Mouse (Mus musculus): ENCODE measurements around the gene Fgfrl1. TPM values are rescaled to one million over a fixed set of nuclear protein-coding genes. Genes with fewer than 3 reads are reported as not detected.

The Fgfrl1 gene
- 10 to 100 TPM; 16.9 to 28.0 TPM for total RNA-seq (2021)
- long read RNA-seq, experiment 1, transcript Fgfrl1-201 (7 exons, 2,329 nt) = major isoform, 13 of 20 reads
- long read RNA-seq, experiment 1, partial matches to known transcripts = 2 of 20 reads
- long read RNA-seq, experiment 1, other reads (novel, unspliced or antisense) = 5 of 20 reads
- long read RNA-seq, experiment 2, transcript Fgfrl1-201 (7 exons, 2,329 nt) = major isoform, 13 of 24 reads
- long read RNA-seq, experiment 2, partial matches to known transcripts = 2 of 24 reads
- long read RNA-seq, experiment 2, other reads (novel, unspliced or antisense) = 8 of 24 reads

DNA sequence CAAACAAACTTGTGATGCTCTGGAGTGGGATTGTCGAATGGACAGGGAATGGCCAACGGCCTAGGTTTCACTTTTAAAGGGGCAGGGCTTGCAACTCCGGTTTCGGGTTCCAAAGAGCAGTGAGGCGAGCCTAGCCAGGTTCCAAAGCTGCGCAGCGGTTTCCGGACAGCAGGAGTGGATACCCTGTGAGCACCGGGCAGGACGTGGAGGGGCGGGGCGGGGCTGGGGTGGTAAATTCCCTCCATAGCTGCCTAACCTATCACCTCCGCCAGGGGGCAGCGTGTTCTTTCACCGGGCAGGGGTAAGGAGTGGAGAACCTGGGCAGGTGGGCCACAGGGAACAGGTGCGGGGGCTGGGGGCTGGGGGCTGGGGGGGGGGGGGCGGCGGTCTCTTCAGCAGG, at the start of gene Fgfrl1:
TSS of gene Fgfrl1 (plus strand) at position 112 of the 400 bp plus-strand sequence.
- DNase-seq (ENCODE audit: low spot score in 2 of 2) = no peak

DNA sequence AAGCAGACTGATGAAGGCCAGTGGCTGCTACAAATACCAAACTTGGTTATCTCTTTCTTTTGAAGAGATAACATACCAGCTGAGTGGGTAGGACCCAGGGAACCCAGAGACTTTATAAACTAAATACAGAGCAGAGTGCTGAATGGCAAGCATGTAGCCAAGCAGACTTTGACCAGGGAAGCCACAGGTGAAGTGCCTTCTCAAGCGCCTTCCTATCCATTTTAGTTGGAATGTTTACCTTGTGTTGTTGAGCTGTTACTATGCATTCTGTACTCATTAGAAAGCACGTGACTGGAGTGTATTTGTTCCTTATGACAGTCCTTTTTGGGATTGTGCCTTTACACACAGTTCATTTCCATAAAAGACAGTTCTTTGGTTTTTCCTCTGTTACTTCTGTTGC, 48.5 kb upstream of the Fgfrl1 start:
- DNase-seq (ENCODE audit: low spot score in 2 of 2) = no peak

DNA sequence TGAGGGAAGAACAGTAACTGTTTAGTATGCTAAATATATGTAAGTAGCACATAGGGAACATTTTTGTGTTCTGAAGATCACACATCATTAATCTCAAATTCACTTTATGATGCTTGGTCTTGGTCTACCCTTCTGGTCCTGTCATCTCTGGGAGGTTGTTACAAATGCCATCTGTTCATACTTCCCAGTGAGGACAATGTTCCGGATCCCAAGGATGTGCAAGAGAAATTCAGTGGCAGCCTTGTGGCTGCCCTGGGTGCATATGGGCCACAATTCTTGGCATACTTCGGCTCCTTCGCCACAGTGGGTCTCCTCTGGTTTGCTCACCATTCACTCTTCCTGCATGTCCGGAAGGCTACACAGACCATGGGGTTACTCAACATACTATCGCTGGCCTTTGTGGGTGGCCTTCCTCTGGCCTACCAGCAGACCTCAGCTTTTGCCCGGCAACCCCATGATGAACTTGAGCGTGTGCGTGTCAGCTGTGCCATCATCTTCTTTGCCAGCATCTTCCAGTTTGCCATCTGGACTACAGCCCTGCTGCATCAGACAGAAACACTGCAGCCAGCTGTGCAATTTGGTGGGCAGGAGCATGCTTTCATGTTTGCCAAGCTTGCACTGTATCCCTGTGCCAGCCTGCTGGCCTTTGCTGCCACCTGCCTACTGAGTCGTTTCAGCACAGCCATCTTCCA, 46.4 kb upstream of the Fgfrl1 start:
- DNase-seq (ENCODE audit: low spot score in 2 of 2) = no peak

DNA sequence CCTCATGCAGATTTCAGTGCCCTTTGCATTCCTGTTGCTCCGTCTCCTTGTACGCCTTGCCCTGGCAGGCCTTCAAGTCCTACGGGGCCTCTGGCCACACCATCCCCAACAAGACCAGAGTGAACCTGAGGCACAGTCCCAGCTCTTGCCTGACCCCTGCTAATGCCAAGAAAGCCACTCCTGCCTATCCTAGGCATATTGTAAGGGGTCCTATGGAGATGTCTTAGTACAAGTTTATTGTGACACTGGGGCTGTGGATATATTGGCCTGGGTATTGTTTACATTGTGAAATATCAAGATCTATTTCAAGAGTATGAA, 45.9 kb upstream of the Fgfrl1 start:
- DNase-seq (ENCODE audit: low spot score in 2 of 2) = no peak

GRCm38 (mm10) chr5:108647311-108647710, 44.9 kb upstream of the Fgfrl1 start:
- no peak for DNase-seq (ENCODE audit: low spot score in 2 of 2)

DNA sequence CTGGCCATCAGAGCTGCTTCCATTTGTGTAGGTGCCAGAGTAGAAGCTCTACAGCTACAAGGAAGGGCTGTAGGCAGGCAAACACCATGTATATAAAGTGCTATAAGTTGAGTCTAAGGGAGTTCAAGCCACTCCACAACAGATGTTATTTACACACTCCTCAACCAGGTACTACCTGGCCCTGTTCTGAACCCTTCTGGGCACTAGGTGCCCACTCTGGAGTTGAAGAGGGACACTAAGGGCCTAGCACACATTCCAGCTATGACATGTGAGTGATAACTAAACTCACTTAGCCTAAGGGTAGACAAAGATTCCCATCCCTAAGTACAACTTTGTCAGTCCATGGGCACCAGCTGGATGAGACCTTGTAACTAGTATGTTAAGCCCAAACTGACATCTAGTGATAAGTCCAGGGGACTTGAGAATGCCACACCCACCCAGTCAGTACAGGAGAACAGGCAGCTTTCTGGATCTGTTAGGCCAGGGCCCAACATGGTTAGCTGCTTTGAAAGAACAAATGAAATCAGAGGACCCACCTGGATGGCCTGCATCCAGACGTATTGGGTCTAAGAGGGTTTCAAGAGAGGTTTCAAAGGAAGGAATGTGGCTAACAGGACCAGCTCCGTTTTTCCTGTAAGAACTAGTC, 44.2 kb upstream of the Fgfrl1 start:
- DNase-seq (ENCODE audit: low spot score in 2 of 2) = no peak

DNA sequence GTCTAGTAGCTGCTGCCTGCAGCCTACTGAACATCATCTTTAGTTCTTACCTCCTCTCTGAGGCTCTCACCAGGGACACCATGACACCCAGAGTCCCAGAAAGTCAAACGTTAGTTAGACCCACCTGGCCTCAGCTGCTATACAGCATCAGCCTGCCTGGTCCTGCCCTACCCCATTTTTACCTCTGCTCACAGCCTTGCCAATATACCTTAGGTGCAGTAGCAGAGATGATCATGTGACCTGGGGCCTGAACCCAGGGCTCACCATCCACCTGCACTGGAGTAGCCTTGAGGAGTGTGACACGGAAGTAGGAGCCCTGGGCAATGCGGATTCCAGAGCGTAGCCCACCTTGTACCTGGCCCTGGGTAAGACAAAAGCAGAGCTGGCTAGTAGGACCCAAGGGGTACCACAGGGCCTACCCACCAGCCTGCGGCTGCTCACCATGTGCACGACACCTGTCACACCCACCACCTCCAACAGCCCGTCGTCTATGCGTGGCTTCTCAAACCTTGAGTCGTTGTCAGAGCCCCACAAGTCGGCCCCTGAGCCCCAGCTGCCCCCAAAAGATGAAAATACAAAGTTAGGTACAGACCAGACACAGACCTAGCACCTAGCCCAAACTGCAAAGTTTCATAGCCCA, 43.1 kb upstream of the Fgfrl1 start:
- DNase-seq (ENCODE audit: low spot score in 2 of 2) = no peak

DNA sequence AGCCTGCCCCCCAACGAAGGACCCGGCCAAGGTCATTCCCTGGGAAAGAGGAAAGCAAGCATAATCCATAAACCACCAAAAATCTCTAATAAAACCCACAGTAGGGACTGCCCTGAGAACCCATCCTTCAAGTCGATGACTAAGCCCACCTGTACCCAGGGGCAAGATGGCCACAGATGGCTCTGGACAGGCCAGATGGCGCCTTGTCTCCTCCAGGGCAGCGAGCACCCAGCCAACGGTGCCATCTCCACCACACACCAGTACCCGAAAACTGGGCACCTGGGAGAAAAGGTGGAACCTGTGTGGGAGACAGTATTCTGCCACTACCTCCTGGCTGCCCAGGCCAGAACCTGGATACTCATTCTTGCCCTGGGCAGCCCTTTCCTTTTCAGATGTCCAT, 41.8 kb upstream of the Fgfrl1 start:
- DNase-seq (ENCODE audit: low spot score in 2 of 2) = no peak

DNA sequence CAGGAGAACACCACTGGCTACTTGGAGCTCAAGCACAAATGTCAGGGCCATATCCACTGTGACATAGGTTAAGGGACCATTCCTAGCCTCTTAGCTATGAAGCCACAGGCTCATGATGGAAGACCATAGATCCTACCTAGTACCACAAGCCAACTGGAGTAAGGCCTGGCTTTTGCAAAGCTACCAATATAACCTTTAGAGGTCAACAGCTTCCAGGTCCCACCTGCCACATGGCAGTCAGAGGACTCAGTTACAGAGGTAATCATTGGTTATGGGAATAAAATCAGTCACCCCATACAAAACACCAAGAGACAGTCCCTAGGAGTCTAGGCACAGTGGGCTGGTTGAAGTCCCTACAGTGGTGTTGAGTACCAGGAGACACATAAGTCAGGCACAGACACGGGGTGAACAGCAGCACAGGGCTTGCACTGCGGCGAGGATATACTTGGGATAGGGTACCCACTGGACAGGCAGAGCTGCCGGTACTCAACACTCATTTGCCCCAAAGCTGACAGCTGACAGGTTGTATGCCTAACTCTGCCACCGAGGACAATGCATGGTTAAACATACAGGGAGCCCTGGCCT, 41.0 kb upstream of the Fgfrl1 start:
- no peak for DNase-seq (ENCODE audit: low spot score in 2 of 2)

GRCm38 (mm10) chr5:108651823-108652222, 40.4 kb upstream of the Fgfrl1 start:
- peak; percentile 47 to 61 for DNase-seq (ENCODE audit: low spot score in 2 of 2)

DNA sequence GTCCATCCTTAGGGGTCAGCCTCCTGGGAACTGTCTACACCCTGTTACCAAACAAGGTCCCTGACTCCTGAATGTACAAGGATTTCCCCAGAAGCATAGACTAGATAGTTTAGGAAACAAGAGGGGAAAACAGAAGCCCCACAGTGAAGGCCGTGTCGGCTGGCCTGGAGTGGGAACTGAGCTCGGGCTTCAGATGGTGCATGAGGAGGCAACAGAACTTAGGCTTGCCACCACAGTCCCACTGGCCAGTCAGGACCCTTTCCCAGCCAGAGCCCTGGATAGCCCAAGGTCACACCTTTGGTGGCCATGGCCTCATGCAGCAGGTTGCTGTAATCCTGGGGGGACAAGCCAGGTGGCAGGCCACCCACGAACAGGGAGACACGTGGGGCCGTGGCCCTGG, 38.8 kb upstream of the Fgfrl1 start:
- DNase-seq (ENCODE audit: low spot score in 2 of 2) = peak in 1 of 2 experiments; percentile 1

GRCm38 (mm10) chr5:108654444-108654990, 37.7 kb upstream of the Fgfrl1 start:
- peak in 1 of 2 experiments; percentile 1 for DNase-seq (ENCODE audit: low spot score in 2 of 2)

DNA sequence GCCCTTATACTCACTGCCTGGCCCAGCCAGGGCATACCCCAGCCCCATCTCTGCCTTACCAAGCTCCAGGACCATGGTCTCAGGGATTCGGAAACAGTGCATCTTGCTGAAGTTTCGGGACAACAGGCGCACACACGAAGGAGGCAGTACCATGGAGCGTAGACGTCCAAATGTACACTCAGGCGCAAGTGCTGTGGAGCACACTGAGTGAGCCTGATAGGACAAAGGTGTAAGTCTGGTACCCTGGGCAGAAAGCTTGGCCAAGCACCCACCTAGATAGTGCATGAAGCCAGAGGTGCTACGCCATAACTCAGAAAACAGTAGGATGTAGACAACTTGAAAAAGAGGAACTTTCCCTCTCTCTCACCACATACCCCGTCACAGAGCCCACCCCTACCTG, 36.8 kb upstream of the Fgfrl1 start:
- no peak for DNase-seq (ENCODE audit: low spot score in 2 of 2)

DNA sequence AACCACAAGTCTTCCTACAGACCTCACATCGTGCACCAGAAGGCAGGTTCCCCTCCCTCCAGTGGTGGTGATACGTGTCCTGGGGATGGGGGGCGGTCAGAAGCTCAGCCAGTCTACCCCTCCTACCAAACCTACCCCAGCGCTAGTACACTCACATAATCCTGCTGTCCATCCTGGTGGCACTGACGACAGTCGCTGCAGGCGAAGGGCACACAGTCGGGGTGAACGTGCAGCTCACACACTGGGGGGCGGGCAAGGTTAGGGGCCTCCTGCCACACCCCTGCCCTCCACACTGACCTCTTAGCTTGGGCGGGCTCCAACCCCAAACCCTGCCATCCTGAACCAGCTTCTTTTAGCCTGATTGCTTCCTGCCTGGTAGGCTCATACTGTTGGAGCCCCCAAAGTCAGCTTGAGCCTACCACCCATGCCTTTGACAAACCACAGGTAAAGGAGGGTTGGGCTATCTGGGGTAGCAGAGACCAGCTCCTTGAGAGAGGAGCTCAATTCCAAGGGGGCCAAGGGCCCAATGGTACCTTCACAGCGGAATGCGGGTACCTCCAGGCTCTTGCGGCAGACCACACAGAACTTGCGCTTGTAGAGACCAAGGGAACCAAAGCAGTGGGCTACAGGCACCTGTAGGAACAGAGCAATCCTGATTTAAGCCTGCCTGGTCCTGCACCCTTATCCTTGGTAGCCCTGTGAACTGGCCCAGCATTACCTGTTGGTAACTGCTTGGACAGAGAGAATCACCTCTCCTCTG, 36.1 kb upstream of the Fgfrl1 start:
- DNase-seq (ENCODE audit: low spot score in 2 of 2) = peak; percentile 1

DNA sequence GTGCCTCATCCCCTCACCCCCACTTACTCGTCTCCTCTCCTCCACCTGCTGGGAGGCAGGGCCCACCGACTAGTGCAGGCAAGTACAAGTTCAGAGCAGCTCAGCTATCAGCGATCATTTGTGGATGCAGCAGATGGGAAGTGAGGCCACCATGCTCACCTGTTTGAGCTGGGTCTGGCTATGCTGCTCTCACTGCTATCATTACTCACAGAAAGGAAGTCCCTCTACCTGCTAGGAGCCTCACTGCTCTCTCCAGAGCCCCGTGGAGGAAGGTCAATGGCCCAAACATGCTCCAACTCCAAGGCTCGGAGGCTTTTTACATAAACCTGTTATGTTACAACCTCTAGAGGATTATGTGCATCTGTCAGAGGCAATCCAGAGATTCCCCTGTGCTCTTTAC, 34.8 kb upstream of the Fgfrl1 start:
- DNase-seq (ENCODE audit: low spot score in 2 of 2) = peak in 1 of 2 experiments; percentile 2

- DNase-seq (ENCODE audit: low spot score in 2 of 2) = no peak
These were observed 33.6 kb upstream of the Fgfrl1 start for GRCm38 (mm10) chr5:108658611-108659010.

GRCm38 (mm10) chr5:108659698-108660631, 32.2 kb upstream of the Fgfrl1 start, which contains the start of gene Idua:
Gene Idua (plus strand): TSS chr5:108660331.
- no peak for DNase-seq (ENCODE audit: low spot score in 2 of 2)

- DNase-seq (ENCODE audit: low spot score in 2 of 2) = peak; percentile 92 to 94
These were observed 31.4 kb upstream of the Fgfrl1 start for GRCm38 (mm10) chr5:108660632-108661268.

DNA sequence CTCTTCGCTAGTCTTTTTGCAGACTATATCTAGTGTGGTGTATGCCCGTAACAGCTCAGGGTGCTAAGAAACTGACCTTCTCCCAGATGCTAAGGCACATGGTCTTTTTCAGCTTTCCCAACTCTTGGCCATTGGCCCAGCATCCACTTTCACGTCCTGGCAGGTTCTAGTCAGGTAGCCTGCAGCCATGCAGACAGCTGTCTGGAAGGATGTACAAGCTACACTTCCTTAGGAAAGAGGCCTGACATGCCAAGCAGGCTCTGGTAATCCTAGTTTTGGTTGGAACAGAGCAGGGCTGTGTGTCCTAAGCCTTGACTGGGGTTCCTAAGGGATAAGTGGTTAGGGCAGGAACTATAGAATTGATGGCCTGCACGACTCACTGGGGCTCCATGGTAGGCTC, 29.4 kb upstream of the Fgfrl1 start:
- DNase-seq (ENCODE audit: low spot score in 2 of 2) = no peak

All from left cerebral cortex, adult 18-20 months (tissue).